Mouse (Mus musculus) liver, embryonic 14.5 days (tissue): ENCODE data around the gene Sct.

Experiments
- CTCF ChIP-seq: IDR thresholded peaks from 2 replicates; pipeline ENCODE4 v1.5.1; 2016; ENCODE audit warnings: antibody characterized with exemption, low read depth, control low read depth
- EP300 ChIP-seq: IDR thresholded peaks from 2 replicates; pipeline ENCODE4 v1.6.1; 2016; ENCODE audit warnings: antibody characterized with exemption, low read depth

- peak; percentile 85 for TF ChIP-seq CTCF
- TF ChIP-seq EP300 = no peak
Observed at GRCm38 (mm10) chr7:141264761-141265410, 14.0 kb downstream of the Sct start.
